Mouse (Mus musculus): ENCODE data around the gene Ptpn1.
A peak's percentile ranks its signal among the peaks of the same experiment; 100 is the strongest.

- TF ChIP-seq CTCF (IDR thresholded peaks at IDR 0.05; ENCODE audit: extremely low read depth, insufficient read depth, low read length) (no peak), POLR2A (IDR thresholded peaks at IDR 0.05; ENCODE audit: extremely low read depth, insufficient read depth, low read length) (peak; percentile 38; the same call in 1 of the 2 replicates)
Observed at GRCm38 (mm10) chr2:167942199-167942925, 10.5 kb downstream of the Ptpn1 start.

Data from cortical plate, adult 2 months (tissue).